Mouse (Mus musculus) neural tube, embryonic 15.5 days (tissue): ENCODE results near the gene Fbxo28. TPM values are rescaled to one million over a fixed set of nuclear protein-coding genes. Genes with fewer than 3 reads are reported as not detected.
A peak's percentile ranks its signal among the peaks of the same experiment; 100 is the strongest.

Experiments used
- ATAC-seq: fragments of 200-750 bp; cut with Nextera tagmentation; 2 replicates; pipeline ENCODE4 v1.8.0; 2017; ENCODE audit warnings: mild to moderate bottlenecking, moderate TSS enrichment, moderate library complexity; ENCODE audit not compliant: low FRiP score
- H3K27ac ChIP-seq: fragments of 300-500 bp; sonication (generic); replicated peaks from 2 replicates; pipeline ENCODE4 v1.5.1; 2015; ENCODE audit warnings: mild to moderate bottlenecking, inconsistent platforms
- H3K27me3 ChIP-seq: fragments of 300-500 bp; sonication (generic); replicated peaks from 2 replicates; pipeline ENCODE4 v1.6.1; 2015; ENCODE audit warnings: inconsistent platforms
- H3K36me3 ChIP-seq: fragments of 300-500 bp; sonication (generic); 2 replicates; pipeline ENCODE4 v1.6.1; 2015; ENCODE audit warnings: inconsistent platforms
- H3K4me1 ChIP-seq: fragments of 300-500 bp; sonication (generic); 2 replicates; pipeline ENCODE4 v1.6.1; 2015; ENCODE audit warnings: inconsistent platforms
- H3K4me2 ChIP-seq: fragments of 300-500 bp; sonication (generic); 2 replicates; pipeline ENCODE4 v1.6.1; 2015; ENCODE audit warnings: inconsistent platforms, mild to moderate bottlenecking, moderate library complexity
- H3K4me3 ChIP-seq: fragments of 300-500 bp; sonication (generic); replicated peaks from 2 replicates; pipeline ENCODE4 v1.5.1; 2015; ENCODE audit warnings: mild to moderate bottlenecking, inconsistent platforms
- H3K9ac ChIP-seq: fragments of 300-500 bp; sonication (generic); replicated peaks from 2 replicates; pipeline ENCODE4 v1.6.1; 2015; ENCODE audit warnings: mild to moderate bottlenecking, inconsistent platforms
- H3K9me3 ChIP-seq: fragments of 300-500 bp; sonication (generic); replicated peaks from 2 replicates; pipeline ENCODE4 v1.6.1; 2016; ENCODE audit warnings: inconsistent platforms
- WGBS: fragments of 180-500 bp; shearing (Covaris S2); methylation state at CpG from one replicate; pipeline ENCODE4 v1.1.7; 2015; ENCODE audit warnings: mixed read lengths; 5-methylcytosine and 5-hydroxymethylcytosine counted together
- polyA plus RNA-seq: library from polyadenylated mRNA; unstranded; fragments of >200 nt; fragmentation: Nextera tagmentation; extraction: Ambion mirVana; gene quantifications from 2 replicates; pipeline ENCODE4 v1.2.1, GENCODE M21; 2015

Fbxo28 gene
- 20.0 and 23.6 TPM in 2 replicates for polyA plus RNA-seq

DNA sequence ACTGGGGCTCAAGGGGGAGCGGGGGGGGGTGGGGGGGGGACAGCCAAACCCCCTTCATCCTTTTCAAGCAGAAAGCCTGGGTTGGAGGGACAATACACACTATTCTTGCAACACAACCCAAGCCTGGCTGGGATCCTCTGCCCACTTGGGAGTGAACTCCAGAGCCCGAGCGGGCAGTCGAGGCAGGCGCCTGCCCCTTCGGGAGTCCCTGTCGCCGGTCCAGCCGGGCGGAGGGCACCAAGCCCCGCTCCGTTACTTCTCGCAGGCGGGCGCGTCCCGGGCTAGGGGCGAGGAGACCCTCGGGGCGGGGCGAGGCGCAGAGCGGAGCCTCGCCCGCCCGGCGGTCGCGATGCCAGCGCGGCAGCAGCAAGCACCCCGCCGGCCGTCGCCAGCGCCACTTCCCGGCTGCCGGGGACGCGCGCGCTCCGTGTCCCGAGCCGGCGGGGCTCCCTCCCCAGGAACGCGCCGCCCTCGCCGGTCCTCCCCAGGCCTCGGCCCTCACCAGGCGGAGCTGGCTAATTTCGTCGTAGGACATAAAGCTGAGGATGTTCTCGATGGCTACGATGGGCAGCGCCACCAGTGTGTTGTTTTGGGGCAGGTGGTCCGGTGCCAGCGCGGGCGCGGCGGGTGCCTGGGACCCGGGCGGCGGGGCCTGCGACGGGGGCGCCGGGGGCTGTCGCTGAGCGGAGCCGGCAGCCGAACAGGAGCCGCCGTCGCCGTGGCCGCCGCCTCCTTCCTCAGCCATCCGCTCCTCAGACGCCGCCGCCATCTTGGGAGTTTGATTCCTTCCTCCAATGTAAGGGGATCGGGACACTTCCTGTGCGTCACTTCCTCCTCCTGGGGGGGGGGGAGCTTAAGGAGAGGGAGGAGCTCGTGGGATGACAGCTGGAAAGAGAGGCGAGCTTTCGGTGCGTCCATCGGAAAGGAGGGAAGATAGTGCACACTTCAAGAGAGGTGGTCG is at the start of gene Fbxo28:
TSS of gene Fbxo28 (minus strand) at position 809 of the 961 bp plus-strand sequence.
- H3K27me3 ChIP-seq, result no peaks in the 10 kb centered on the region
- peak within 1 kb of the TSS; percentile 93 for H3K27ac ChIP-seq
- under 1% methylated on average over 92 of the region's 93 CpGs for WGBS
- no peaks in the 10 kb centered on the region for H3K9me3 ChIP-seq
- peak within 1 kb of the TSS; percentile 62 for H3K4me2 ChIP-seq
- ATAC-seq, result peak; percentile 97
- H3K4me3 ChIP-seq, result peak within 1 kb of the TSS; percentile 99
- H3K36me3 ChIP-seq, result 0 out of 2 replicates have a peak, but pooled peaks cover 6% of the 10 kb centered on the region
- peaks cover 36% of the 10 kb centered on the region for H3K4me1 ChIP-seq
- peak within 1 kb of the TSS; percentile 98 for H3K9ac ChIP-seq

DNA sequence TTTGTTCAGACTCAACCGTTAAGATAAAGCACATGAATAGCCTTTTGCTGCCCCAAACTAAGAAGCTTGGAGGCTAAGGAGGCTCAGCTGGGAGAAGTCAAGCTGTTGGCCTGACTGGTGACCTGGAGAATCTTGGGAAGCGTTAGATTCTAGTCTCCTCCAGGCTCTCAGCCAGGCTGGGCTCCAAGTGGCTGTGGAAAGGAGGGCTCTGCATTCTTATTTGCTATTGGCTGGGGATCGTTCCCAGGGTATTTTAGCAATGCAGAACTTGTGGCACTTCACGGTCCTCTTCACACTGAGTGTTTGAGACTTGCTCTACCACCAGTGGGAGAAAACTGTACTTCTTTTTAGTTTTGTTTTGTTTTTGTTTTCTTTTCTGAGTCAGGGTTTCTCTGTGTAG is 47.3 kb upstream of the Fbxo28 start:
- H3K36me3 ChIP-seq, result no peaks in the 10 kb centered on the region
- H3K4me3 ChIP-seq, result no peak overlapping the region
- no peaks in the 10 kb centered on the region for H3K9me3 ChIP-seq
- no peaks in the 10 kb centered on the region for H3K27me3 ChIP-seq
- H3K4me1 ChIP-seq, result no peaks in the 10 kb centered on the region
- H3K9ac ChIP-seq, result no peak overlapping the region
- WGBS, result 57% methylated on average over 4 of the region's 4 CpGs
- ATAC-seq, result no peak
- H3K27ac ChIP-seq, result no peak overlapping the region
- no peak overlapping the region for H3K4me2 ChIP-seq

DNA sequence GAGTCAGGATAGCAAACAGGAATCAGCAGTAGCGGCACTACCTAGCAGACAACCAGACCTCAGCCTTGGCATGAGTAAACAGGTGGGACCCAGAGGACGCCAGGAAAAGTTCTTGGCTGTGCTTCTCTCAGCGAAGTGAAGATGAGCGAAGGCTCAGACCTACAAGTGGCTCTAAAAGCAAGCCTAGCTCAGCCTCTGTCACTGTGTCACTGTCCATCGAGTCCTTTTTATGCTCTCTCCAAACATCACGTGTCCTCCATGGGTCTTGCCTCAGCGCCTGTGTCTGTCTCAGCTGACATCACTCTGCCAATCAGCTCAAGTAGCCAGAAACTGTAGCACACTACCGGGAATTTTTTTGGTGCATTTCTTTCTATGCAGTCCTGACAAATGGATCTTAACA is 45.0 kb upstream of the Fbxo28 start:
- H3K36me3 ChIP-seq, result no peaks in the 10 kb centered on the region
- no peak overlapping the region for H3K27ac ChIP-seq
- H3K9ac ChIP-seq, result no peak overlapping the region
- no peaks in the 10 kb centered on the region for H3K4me1 ChIP-seq
- H3K9me3 ChIP-seq, result no peaks in the 10 kb centered on the region
- 89% methylated on average over 8 of the region's 8 CpGs for WGBS
- no peak for ATAC-seq
- H3K27me3 ChIP-seq, result no peaks in the 10 kb centered on the region
- H3K4me3 ChIP-seq, result no peak overlapping the region
- no peak overlapping the region for H3K4me2 ChIP-seq

DNA sequence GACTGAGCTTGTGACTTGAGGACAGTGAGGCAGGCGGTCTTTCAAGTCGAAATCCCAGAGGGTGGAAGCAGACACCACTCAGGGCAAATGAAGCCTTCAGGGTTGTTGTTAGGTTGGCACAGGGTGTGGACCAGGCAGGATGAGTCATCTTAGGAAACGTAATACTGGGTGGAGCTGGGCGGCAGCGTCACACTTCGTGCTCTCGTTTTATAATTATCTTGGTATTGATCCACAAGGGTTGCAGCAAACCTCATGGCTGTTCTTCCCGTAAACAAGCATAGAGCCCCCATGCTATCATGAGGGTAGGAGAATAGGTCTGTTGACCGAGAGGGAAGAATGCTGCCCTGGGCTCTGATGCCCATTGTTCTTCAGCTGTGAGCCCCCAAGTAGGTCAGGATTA is 41.7 kb upstream of the Fbxo28 start:
- Histone ChIP-seq H3K4me3 (no peak overlapping the region), H3K36me3 (no peaks in the 10 kb centered on the region), H3K4me2 (no peak overlapping the region), H3K27ac (no peak overlapping the region), H3K9me3 (no peaks in the 10 kb centered on the region), H3K4me1 (no peaks in the 10 kb centered on the region), H3K27me3 (no peaks in the 10 kb centered on the region), H3K9ac (no peak overlapping the region)
- WGBS, result 70% methylated on average over 9 of the region's 9 CpGs
- ATAC-seq, result no peak

DNA sequence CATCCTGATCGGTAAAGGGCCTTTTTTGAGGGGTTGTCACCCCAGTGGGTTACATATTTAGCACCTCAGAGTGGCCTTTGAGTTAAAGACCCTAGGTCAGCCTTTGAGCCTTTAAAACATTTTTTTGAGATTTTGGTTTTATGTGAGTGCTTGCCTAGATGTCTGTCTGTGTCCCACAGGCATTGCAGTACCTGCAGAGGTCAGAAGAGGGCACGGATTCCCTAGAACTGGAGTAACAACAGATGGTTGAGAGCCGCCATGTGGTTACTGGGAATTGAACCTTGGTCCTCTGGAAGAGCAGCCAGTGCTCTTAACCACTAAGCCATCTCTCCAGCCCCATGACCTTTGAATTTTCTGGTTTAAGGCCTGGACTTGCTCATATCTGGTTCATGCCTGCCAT is 39.9 kb upstream of the Fbxo28 start:
- no peaks in the 10 kb centered on the region for H3K9me3 ChIP-seq
- H3K27ac ChIP-seq, result no peak overlapping the region
- H3K4me3 ChIP-seq, result no peak overlapping the region
- no peak for ATAC-seq
- peaks cover 1% of the 10 kb centered on the region; the same call in 1 of the 2 replicates for H3K4me1 ChIP-seq
- no peaks in the 10 kb centered on the region for H3K27me3 ChIP-seq
- H3K36me3 ChIP-seq, result no peaks in the 10 kb centered on the region
- H3K9ac ChIP-seq, result no peak overlapping the region
- no peak overlapping the region for H3K4me2 ChIP-seq
- WGBS, result 76% methylated on average over 3 of the region's 3 CpGs

DNA sequence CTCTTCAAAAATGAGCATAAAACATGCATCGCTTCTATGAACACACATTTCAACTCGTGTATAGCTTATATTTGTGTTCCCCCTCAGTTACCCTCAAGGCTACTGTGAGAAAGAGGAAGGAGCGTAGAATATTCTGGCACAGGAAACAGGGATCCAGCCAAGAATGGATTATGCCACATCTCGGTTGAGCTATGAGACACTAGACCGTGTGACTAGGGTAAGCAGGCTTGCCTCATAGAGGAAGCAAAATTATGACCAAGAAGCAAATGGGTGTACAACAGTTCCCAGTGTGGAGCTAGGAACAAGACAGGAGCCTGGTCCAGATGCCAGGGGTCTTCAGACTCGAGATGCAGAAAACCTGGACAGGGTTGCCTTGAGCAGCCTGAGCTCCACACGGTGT is 39.3 kb upstream of the Fbxo28 start:
- H3K9ac ChIP-seq, result no peak overlapping the region
- no peaks in the 10 kb centered on the region for H3K9me3 ChIP-seq
- H3K36me3 ChIP-seq, result no peaks in the 10 kb centered on the region
- no peak overlapping the region for H3K4me3 ChIP-seq
- 81% methylated on average over 7 of the region's 7 CpGs for WGBS
- no peak for ATAC-seq
- H3K27ac ChIP-seq, result no peak overlapping the region
- no peak overlapping the region for H3K4me2 ChIP-seq
- H3K27me3 ChIP-seq, result no peaks in the 10 kb centered on the region; the same call in 1 of the 2 replicates
- H3K4me1 ChIP-seq, result peaks cover 6% of the 10 kb centered on the region

DNA sequence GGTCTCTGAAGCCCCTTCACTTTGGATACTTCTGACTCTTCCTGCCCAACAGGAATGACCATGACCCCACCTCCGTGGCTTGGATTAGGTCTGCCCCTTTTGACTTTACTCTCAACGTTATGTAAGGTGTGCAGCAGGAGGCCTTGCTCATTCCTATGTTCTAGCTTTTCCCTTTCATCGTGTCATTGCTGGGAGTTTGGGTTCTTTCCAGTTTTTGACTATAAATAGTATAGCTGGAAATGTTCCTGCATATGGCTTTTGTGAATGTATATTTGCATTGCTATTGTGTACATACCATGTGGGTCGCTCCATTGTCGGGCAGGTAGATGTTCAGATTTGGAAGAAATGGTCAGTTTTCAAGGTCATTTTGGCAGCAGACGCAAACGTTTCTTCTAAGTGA is 37.4 kb upstream of the Fbxo28 start:
- H3K27ac ChIP-seq, result no peak overlapping the region
- no peak overlapping the region for H3K4me2 ChIP-seq
- peaks cover 8% of the 10 kb centered on the region for H3K4me1 ChIP-seq
- H3K4me3 ChIP-seq, result no peak overlapping the region
- H3K9me3 ChIP-seq, result no peaks in the 10 kb centered on the region
- 87% methylated on average over 7 of the region's 7 CpGs for WGBS
- no peaks in the 10 kb centered on the region for H3K36me3 ChIP-seq
- H3K27me3 ChIP-seq, result no peaks in the 10 kb centered on the region; the same call in 1 of the 2 replicates
- no peak overlapping the region for H3K9ac ChIP-seq
- no peak for ATAC-seq

DNA sequence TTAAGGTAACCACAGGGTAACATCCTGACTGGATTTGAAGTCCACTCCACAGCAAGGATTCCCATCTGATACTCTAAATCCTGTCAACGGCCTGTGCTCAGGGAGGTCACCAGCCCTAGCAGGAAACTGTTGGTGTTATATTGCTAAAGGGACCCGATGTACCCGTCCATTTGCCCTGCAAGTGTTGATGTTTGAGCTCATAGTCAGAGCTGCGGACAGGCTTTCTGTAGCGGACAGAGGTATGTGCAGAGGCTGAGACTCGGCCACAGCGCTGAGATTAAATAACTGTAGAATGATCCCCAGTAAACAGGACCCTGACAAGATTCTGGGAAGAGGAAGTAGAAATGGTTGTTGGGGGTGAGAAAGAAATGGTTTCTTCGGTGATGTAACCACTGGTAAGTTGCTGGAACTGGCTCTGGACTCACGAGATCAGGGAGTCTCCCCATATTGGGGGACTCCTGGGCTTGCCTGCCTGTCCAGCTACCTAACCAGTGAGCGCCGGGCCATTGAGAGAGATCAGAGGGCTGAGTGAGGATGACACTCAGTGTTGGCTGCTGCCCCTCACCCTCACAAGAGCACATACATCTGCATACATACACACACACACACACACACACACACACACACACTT is 36.9 kb upstream of the Fbxo28 start:
- Histone ChIP-seq H3K9me3 (no peaks in the 10 kb centered on the region), H3K36me3 (no peaks in the 10 kb centered on the region), H3K9ac (no peak overlapping the region), H3K4me1 (peaks cover 8% of the 10 kb centered on the region), H3K4me3 (no peak overlapping the region), H3K27ac (no peak overlapping the region), H3K27me3 (peaks cover 2% of the 10 kb centered on the region; the same call in 1 of the 2 replicates), H3K4me2 (no peak overlapping the region)
- no peak for ATAC-seq
- WGBS, result 87% methylated on average over 11 of the region's 11 CpGs

DNA sequence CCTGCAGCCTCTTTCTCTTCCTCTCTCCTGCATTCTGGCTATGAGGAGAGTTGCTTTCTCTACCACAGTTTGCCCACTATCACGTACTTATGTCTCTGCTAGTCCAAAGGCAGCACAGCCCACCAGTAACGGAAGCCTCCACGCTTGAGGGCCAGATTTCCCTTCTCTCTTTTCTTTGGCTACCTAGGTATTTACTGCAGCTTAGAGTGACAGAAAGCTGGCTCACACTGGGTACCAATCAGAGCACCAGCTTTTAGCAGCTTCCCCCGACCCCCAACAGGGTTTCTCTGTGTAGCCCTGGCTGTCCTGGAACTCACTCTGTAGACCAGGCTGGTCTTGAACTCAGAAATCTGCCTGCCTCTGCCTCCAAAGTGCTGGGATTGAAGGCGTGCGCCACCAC is 36.1 kb upstream of the Fbxo28 start:
- Histone ChIP-seq H3K4me3 (no peak overlapping the region), H3K9ac (no peak overlapping the region), H3K4me2 (no peak overlapping the region), H3K27ac (no peak overlapping the region), H3K36me3 (no peaks in the 10 kb centered on the region), H3K9me3 (no peaks in the 10 kb centered on the region), H3K4me1 (peaks cover 8% of the 10 kb centered on the region), H3K27me3 (peaks cover 2% of the 10 kb centered on the region; the same call in 1 of the 2 replicates)
- ATAC-seq, result no peak
- 77% methylated on average over 6 of the region's 6 CpGs for WGBS

DNA sequence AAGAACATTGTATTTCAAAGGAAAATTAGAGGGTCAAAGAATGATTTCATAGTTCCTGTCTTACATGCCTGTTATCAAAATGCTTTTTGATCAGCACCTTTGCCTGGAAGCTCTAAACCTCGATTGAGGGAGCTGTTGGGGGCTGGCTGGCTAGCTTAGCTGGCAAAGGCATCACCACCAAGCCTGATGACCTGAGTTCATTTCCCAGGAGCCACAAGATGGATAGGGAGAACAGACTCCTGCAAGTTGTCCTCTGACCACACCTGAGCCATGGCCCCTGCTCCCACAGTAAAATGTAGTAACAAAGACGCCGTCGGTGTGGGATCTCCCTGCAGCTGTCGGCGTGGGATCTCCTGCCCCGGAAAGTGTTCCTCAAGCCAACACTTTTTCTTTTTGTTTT is 35.4 kb upstream of the Fbxo28 start:
- WGBS, result 81% methylated on average over 7 of the region's 7 CpGs
- H3K4me1 ChIP-seq, result peaks cover 8% of the 10 kb centered on the region

DNA sequence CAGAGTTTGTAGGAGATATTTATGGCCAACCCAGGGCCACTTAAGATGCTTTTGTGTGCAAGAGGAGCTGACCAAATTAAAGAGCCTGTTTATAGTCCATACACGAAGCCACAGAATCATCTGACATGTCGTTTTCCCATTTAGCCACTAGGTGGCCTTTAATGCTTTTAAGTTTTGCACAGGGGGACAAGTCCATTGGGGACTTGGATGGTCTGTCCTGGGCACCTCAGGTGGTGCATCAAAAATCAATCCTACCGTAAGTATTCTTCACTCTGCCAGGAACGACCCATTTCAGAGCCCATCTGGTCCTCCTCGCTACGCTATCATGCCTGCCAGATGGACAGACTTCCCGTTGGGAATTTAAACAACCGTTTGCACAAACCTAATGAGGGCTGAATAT is 34.8 kb upstream of the Fbxo28 start:
- WGBS, result 17% methylated on average over 8 of the region's 8 CpGs
- H3K4me1 ChIP-seq, result peaks cover 8% of the 10 kb centered on the region
- no peaks in the 10 kb centered on the region for H3K9me3 ChIP-seq
- H3K27ac ChIP-seq, result no peak overlapping the region
- H3K4me2 ChIP-seq, result peak overlapping the region; percentile 39
- no peak overlapping the region for H3K4me3 ChIP-seq
- H3K27me3 ChIP-seq, result peaks cover 2% of the 10 kb centered on the region; the same call in 1 of the 2 replicates
- peak; percentile 57; the same call in 1 of the 2 replicates for ATAC-seq
- H3K36me3 ChIP-seq, result no peaks in the 10 kb centered on the region
- H3K9ac ChIP-seq, result no peak overlapping the region

More for the DNA sequence above, 35.4 kb upstream of the Fbxo28 start:
- no peak overlapping the region for H3K4me3 ChIP-seq
- no peak for ATAC-seq
- no peaks in the 10 kb centered on the region for H3K36me3 ChIP-seq
- no peak overlapping the region for H3K9ac ChIP-seq
- H3K4me2 ChIP-seq, result no peak overlapping the region
- H3K27me3 ChIP-seq, result peaks cover 2% of the 10 kb centered on the region; the same call in 1 of the 2 replicates
- no peaks in the 10 kb centered on the region for H3K9me3 ChIP-seq
- H3K27ac ChIP-seq, result no peak overlapping the region
